Mouse (Mus musculus) neural tube, embryonic 11.5 days (tissue): ENCODE measurements around the gene Gsta4. TPM values are rescaled to one million over a fixed set of nuclear protein-coding genes. Genes with fewer than 3 reads are reported as not detected.

Source experiments
- ATAC-seq: fragments of 200-750 bp; cut with Nextera tagmentation; 2 replicates; pipeline ENCODE4 v1.8.0; 2017; ENCODE audit warnings: moderate number of reproducible peaks, mild to moderate bottlenecking, moderate TSS enrichment, moderate library complexity; ENCODE audit not compliant: insufficient read depth, low FRiP score, low TSS enrichment
- DNase-seq: peaks from one replicate; pipeline ENCODE4 v3.0.0-alpha.2; 2015; ENCODE audit warnings: low spot score
- H3K27ac ChIP-seq: fragments of 300-500 bp; sonication (generic); 2 replicates; pipeline ENCODE4 v1.5.1; 2014; ENCODE audit warnings: low read depth, mild to moderate bottlenecking, low read length
- H3K27me3 ChIP-seq: fragments of 300-500 bp; sonication (generic); 2 replicates; pipeline ENCODE4 v1.6.1; 2014; ENCODE audit warnings: mild to moderate bottlenecking, low read length, mixed read lengths; ENCODE audit not compliant: control insufficient read depth, insufficient read depth
- H3K36me3 ChIP-seq: fragments of 300-500 bp; sonication (generic); 2 replicates; pipeline ENCODE4 v1.6.1; 2014; ENCODE audit warnings: mild to moderate bottlenecking, low read length, moderate library complexity, mixed read lengths; ENCODE audit not compliant: control insufficient read depth, insufficient read depth
- H3K4me1 ChIP-seq: fragments of 300-500 bp; sonication (generic); 2 replicates; pipeline ENCODE4 v1.6.1; 2014; ENCODE audit warnings: low read length, mixed read lengths; ENCODE audit not compliant: control insufficient read depth, insufficient read depth
- H3K4me2 ChIP-seq: fragments of 300-500 bp; sonication (generic); 2 replicates; pipeline ENCODE4 v1.6.1; 2014; ENCODE audit warnings: low read depth, mild to moderate bottlenecking, moderate library complexity
- H3K4me3 ChIP-seq: fragments of 300-500 bp; sonication (generic); 2 replicates; pipeline ENCODE4 v1.5.1; 2014; ENCODE audit warnings: low read depth, low read length
- H3K9ac ChIP-seq: fragments of 300-500 bp; sonication (generic); 2 replicates; pipeline ENCODE4 v1.6.1; 2014; ENCODE audit warnings: mild to moderate bottlenecking, low read length
- H3K9me3 ChIP-seq: fragments of 300-500 bp; sonication (generic); 2 replicates; pipeline ENCODE4 v1.6.1; 2016; ENCODE audit warnings: low read length; ENCODE audit not compliant: control insufficient read depth
- WGBS: fragments of 180-500 bp; shearing (Covaris S2); extraction: QIAGEN DNeasy Blood & Tissue Kit; methylation state at CpG from one replicate; pipeline ENCODE4 v1.1.7; 2014; 5-methylcytosine and 5-hydroxymethylcytosine counted together
- polyA plus RNA-seq: library from polyadenylated mRNA; unstranded; fragments of >200 nt; fragmentation: Nextera tagmentation; extraction: Ambion mirVana; gene quantifications from 2 replicates; pipeline ENCODE4 v1.2.1, GENCODE M21; 2014

Gene Gsta4
- polyA plus RNA-seq, 1 experiment from 2014 or later = 54.3 TPM

DNA sequence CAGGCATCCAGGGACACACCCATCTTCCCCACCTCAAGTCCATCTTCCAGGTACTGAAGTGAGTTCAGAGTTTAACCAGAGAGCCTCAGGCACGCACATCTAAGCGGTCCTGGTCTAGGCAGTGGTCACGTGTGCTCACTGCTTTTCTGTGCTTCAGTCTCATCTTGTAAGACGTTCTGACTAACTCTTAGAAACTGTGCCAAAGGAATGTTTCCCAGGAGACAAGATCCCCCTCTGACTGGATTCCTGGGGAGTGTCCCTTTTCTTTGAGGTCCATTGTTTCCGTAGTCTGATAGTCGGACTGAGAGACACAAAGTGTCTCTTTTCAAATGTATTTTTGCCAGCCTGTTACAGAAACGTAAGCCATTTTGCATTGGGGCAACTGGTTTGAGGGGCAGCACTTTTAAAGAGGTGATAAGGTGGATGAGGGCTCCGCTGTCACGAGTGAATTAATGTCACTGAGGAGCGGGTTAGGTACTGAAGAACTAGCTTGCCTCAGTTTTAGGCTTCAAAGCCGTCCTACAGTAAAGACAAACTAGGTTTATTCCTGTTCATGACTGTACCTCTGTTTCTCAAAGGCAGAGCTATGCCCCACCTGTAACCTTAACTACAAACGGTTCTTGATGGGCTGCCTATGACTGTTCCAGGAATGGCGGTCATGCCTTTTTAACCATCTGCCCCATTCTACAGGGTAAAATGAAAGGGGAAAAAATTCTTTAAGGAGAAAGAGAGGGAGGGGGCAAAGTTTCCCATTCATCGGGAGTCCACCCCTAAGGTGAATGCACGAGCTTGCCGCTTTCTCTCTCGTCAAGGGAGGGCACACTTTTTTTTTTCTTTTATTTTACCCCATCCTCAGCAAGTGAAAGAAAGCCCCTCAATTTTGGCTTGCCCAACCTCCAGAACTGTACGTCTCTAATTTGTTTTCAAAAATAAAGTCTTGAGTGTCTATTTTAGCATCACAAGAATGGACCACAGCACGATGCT is 8.4 kb downstream of the Gsta4 start:
- Histone ChIP-seq H3K27me3 (no peaks in the 10 kb centered on the region), H3K9ac (no peak overlapping the region), H3K27ac (no peak overlapping the region), H3K4me2 (peak overlapping the region; percentile 60), H3K36me3 (no peaks in the 10 kb centered on the region), H3K9me3 (no peaks in the 10 kb centered on the region), H3K4me1 (peaks cover 3% of the 10 kb centered on the region; the same call in 1 of the 2 replicates), H3K4me3 (peak overlapping the region; percentile 33)
- ATAC-seq (no peak), DNase-seq (peak; percentile 26)
- WGBS = 3% methylated on average over 19 of the region's 19 CpGs

DNA sequence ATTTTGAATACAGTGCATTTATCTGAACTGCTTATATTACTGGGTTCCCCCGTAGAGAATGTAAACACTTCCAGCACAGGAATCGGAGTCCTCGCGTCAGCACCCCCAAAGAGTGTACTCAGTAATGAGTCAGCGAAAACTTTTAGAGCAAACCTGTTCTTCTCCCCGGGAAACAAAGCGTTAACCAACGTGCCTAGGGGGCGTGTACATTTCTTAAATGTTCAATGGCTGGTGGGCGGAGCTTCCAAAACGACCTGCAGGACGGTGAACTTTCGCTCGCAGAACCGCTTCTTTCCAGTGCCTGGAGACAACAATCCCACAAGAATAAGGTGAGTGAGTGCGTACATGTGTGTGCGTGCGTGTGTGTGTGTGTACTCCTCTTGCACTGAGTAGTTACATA is 9.2 kb downstream of the Gsta4 start:
- no peaks in the 10 kb centered on the region for H3K36me3 ChIP-seq
- H3K9me3 ChIP-seq = no peaks in the 10 kb centered on the region
- under 1% methylated on average over 18 of the region's 18 CpGs for WGBS
- peak overlapping the region; percentile 60 for H3K4me2 ChIP-seq
- H3K4me3 ChIP-seq = peak overlapping the region; percentile 33
- DNase-seq = peak; percentile 84
- ATAC-seq = no peak
- peaks cover 3% of the 10 kb centered on the region; the same call in 1 of the 2 replicates for H3K4me1 ChIP-seq
- no peak overlapping the region for H3K27ac ChIP-seq
- H3K9ac ChIP-seq = no peak overlapping the region
- no peaks in the 10 kb centered on the region for H3K27me3 ChIP-seq

DNA sequence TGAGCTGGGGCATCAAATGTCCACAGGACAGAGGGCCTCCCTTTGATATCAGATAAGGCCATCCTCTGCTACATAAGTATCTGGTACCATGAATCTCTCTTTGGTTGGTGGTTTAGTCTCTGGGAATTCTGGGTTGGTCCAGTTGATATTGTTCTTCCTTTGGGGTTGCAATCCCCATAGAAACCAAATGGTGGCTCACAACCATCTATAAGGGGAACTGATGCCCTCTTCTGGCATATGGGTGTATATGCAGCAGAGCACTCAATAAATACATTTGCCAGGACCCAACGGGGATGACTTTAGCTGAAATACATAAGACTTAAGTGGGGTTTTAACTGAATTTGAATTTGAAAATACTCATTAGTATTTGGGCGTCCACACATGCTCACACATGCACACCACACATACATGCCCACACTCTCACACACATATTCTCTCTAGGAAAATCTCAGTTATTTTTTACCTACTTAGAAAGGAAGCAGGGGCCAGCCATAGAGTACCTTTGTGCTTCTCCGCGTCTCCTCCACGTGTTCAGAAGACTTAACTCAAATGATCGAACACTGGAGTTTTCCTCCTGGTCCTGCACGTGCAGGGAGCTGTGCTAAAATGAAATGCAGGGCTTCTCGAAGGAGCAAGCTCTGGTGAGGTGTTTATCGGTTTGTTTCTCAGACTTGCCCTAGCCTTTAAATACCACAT is 11.5 kb downstream of the Gsta4 start:
- Histone ChIP-seq H3K4me1 (peaks cover 3% of the 10 kb centered on the region; the same call in 1 of the 2 replicates), H3K9ac (no peak overlapping the region), H3K4me2 (no peak overlapping the region), H3K9me3 (no peaks in the 10 kb centered on the region), H3K27ac (no peak overlapping the region), H3K27me3 (no peaks in the 10 kb centered on the region), H3K4me3 (no peak overlapping the region), H3K36me3 (no peaks in the 10 kb centered on the region)
- ATAC-seq (no peak), DNase-seq (no peak)
- WGBS = 53% methylated on average over 9 of the region's 9 CpGs

DNA sequence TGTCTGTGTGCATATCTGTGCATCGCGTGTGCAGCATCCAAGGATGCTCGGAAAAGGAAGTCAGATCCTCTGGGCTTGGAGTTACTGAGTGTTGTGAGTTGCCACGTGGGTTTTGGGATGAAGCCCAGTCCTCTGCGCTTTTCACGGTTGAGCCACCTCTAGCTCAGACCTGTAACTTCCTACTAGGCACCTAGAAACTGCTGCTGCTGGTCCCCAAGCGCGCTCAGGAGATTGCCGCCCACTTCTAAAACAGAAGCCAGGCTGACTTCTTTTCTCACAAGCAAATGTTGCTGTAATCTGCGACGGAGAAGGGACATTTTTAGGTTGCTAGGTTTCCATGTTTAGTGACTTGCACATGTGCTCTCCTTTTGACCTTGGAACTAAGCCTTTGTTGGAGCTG is 12.5 kb downstream of the Gsta4 start:
- Histone ChIP-seq H3K4me1 (peaks cover 3% of the 10 kb centered on the region; the same call in 1 of the 2 replicates), H3K36me3 (no peaks in the 10 kb centered on the region), H3K27ac (no peak overlapping the region), H3K4me3 (no peak overlapping the region), H3K4me2 (no peak overlapping the region), H3K9ac (no peak overlapping the region), H3K9me3 (no peaks in the 10 kb centered on the region), H3K27me3 (no peaks in the 10 kb centered on the region)
- WGBS = 85% methylated on average over 11 of the region's 11 CpGs
- DNase-seq (no peak), ATAC-seq (no peak)

DNA sequence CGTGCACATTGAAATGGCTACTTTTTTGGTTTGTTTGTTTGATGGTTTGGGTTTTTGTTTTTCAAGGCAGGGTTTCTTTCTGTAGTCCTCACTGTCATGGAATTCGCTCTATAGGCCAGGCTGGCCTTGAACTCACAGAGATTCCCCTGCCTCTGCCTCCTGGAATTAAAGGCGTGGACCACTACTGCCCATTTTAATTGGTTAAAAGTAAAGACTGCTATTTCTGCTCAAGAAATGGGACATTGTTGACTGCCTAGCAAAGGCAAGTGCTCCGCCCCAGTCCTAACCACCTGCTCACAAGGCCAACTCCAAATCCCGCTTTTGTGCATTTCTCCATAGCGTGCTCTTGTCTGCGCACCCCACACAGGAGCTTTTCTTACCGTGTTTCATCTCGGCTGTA is 15.2 kb downstream of the Gsta4 start:
- H3K4me2 ChIP-seq = no peak overlapping the region
- no peaks in the 10 kb centered on the region for H3K9me3 ChIP-seq
- H3K27ac ChIP-seq = no peak overlapping the region
- no peaks in the 10 kb centered on the region for H3K4me1 ChIP-seq
- H3K27me3 ChIP-seq = no peaks in the 10 kb centered on the region
- H3K9ac ChIP-seq = no peak overlapping the region
- no peak overlapping the region for H3K4me3 ChIP-seq
- H3K36me3 ChIP-seq = no peaks in the 10 kb centered on the region
- 95% methylated on average over 9 of the region's 9 CpGs for WGBS
- ATAC-seq = no peak
- no peak for DNase-seq

DNA sequence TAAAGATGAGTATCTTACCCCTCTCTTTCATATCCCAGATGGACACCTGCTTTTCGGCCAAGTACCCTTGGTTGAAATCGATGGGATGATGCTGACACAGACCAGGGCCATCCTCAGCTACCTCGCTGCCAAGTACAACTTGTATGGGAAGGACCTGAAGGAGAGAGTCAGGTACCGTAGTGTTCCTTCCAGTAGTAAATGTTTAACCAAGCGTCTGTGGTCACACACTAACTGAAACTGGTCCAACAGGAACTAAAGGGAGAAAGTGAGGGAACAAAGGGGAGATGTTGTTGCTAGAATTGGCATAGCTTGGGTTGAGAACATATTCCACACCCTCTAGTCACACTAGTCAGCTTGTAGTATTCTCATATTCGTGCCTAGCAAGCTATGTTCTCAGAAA is 21.6 kb downstream of the Gsta4 start:
- Histone ChIP-seq H3K4me1 (no peaks in the 10 kb centered on the region), H3K9me3 (no peaks in the 10 kb centered on the region), H3K4me3 (no peak overlapping the region), H3K27ac (no peak overlapping the region), H3K27me3 (no peaks in the 10 kb centered on the region), H3K4me2 (no peak overlapping the region), H3K36me3 (no peaks in the 10 kb centered on the region), H3K9ac (no peak overlapping the region)
- no peak for DNase-seq
- 90% methylated on average over 6 of the region's 6 CpGs for WGBS
- no peak for ATAC-seq

DNA sequence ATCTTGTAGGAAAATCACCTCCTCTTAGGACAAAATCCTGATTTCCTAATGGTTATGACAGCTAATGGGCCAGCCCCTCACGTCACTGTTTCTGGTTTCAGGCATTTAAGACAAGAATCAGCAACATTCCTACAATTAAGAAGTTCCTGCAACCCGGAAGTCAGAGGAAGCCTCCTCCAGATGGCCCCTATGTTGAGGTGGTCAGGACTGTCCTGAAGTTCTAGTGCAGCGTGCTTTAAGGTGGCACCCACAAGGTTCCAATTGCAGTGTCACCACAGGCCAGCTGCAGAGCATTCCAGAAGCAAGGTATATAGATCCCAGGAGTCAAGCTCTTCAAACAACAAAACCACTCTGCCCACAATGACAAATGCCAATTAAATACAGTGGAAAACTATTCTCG is 26.4 kb downstream of the Gsta4 start:
- WGBS = 82% methylated on average over 4 of the region's 4 CpGs
- Histone ChIP-seq H3K27ac (no peak overlapping the region), H3K27me3 (no peaks in the 10 kb centered on the region), H3K4me3 (no peak overlapping the region), H3K9me3 (no peaks in the 10 kb centered on the region), H3K36me3 (no peaks in the 10 kb centered on the region), H3K4me2 (no peak overlapping the region), H3K9ac (no peak overlapping the region), H3K4me1 (no peaks in the 10 kb centered on the region)
- DNase-seq (no peak), ATAC-seq (no peak)

DNA sequence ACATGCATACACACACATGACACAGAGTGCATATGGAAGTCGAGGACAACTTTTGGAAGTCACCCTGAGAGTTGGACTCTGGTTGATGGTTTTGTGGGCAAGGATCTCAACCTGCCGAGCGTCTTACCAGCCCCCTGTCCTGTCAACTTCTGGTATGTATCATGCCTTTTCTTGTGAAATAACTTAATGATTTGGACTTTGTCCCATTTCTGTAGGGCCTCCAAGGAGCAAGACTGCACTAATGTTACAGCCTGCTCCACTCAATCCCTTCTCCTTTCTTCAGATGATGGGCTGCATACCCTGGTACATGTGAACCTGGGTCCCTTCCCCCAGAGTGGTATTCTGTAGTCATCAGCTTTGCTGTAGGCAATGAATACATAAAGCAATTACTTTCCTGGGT is 27.5 kb downstream of the Gsta4 start:
- ATAC-seq (no peak), DNase-seq (no peak)
- Histone ChIP-seq H3K27ac (no peak overlapping the region), H3K4me3 (no peak overlapping the region), H3K4me2 (no peak overlapping the region), H3K9ac (no peak overlapping the region), H3K36me3 (no peaks in the 10 kb centered on the region), H3K4me1 (no peaks in the 10 kb centered on the region), H3K9me3 (no peaks in the 10 kb centered on the region), H3K27me3 (no peaks in the 10 kb centered on the region)
- 83% methylated on average over 3 of the region's 3 CpGs for WGBS
